Mouse (Mus musculus) embryo, embryonic 9.5 days (tissue): ENCODE results near the gene Sptbn4.

Experiments used
- DNase-seq: peaks from one replicate; pipeline ENCODE4 v3.0.0-alpha.2; 2017; ENCODE audit errors: extremely low spot score

Sptbn4 gene

DNA sequence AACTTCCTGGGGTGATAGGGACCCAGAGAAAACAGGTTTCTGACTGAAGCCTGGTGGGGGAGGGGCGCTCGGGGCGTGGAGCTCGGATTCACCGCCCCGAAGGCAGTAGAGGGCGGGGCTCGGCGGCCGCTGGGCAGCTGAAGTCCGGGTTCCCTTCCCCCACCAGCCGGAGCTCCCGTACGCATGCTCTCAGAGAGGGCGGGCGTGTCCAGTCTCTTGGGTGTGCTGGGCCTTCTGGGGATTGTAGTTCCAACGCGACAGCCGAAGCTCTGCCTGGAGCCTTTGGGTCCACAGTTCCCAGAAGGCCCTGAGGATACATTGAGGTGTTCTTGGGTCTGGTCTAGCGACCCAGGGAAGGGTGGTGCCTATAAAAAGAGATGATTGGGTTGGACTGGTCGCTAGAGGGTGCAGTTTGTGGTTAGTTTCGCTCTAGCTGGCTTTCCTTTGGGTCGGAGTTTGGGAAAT lies 27.0 kb upstream of the Sptbn4 start:
- peak; percentile 94 for DNase-seq

DNA sequence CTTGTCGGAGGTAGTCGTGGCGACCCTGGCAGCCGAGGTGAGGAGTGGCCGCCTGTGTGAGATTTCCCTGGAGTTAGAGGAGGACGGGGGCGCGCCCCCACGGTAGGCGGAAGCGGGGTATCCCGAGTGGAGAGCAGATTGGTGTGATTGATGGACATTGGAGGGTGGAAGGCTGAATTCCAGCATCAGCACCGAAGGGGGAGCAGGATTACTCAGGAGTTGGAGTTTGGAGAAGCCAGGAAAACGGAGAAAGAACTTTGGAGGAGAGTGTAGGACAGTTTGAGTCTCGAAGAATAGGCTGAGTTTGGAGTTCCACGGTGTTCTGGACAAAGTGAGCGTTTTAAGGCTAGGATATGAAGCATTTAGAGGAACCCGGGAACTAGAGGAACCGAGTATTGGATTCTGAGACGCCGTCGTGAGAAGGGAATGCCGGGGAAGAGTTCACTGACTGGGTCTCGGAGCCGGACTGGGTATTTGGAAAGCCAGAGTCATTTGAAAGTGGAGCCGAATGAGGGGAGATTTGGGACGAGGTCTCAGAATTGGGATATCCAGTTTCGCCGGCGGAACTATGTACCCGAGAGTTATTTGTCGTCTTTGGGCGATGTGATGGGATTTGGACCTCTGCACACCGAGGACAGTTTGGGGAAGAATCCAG lies 26.5 kb upstream of the Sptbn4 start:
- no peak for DNase-seq

DNA sequence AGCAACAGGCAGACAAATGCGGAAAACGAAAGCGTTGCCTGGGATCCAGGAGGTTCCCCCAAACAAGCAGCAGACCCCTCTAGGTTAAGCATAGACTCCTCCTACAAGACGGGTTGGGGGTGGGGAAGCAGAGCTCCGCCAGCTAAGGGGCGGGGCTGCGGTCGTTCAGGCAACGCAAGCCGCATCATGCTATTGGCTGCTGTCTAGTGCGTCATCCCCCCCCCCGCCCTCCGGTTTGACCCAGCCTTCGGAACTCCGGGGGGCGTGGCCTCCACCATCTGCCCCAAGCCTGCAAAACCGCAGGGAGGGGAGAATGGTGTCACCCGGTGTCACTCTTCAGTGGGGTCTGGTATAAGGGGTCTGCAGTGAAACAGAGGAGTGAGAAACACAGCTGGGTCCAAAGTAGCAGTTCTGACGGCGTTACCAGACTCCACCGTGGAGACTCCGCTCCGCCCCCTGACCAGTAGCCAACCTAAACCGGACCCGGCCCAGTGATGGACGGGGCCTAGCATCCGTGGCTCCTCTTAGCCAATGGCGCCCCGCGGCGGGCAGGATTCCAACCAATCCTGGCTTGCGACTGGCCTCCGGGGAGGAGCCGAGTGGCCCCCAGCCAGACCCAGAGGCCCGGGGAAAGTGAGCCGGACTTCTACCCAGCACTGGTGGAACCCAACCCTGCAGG lies 25.8 kb upstream of the Sptbn4 start, which contains the start of gene Sertad3:
Gene Sertad3 (plus strand): TSS at position 613 of the 679 bp plus-strand sequence.
- peak; percentile 100 for DNase-seq

DNA sequence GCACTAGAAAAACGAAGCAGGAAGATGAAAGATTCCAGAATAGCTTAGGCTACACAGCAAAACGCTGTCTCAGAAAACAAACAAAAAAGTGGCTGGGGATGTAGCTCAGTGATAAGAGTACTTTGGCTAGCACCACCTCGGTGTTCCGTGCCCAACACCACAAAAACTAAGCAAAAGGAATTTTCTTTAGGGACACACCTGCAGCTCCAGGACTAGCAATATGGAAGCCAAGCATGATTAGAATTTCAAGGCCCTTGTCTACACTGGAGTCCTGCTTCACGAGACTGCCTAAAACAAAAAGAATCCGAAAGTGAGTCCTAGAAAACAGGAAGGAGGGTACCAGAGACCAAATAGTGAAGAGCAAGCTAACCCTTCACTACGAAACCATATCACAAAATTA lies 25.1 kb upstream of the Sptbn4 start:
- no peak for DNase-seq

DNA sequence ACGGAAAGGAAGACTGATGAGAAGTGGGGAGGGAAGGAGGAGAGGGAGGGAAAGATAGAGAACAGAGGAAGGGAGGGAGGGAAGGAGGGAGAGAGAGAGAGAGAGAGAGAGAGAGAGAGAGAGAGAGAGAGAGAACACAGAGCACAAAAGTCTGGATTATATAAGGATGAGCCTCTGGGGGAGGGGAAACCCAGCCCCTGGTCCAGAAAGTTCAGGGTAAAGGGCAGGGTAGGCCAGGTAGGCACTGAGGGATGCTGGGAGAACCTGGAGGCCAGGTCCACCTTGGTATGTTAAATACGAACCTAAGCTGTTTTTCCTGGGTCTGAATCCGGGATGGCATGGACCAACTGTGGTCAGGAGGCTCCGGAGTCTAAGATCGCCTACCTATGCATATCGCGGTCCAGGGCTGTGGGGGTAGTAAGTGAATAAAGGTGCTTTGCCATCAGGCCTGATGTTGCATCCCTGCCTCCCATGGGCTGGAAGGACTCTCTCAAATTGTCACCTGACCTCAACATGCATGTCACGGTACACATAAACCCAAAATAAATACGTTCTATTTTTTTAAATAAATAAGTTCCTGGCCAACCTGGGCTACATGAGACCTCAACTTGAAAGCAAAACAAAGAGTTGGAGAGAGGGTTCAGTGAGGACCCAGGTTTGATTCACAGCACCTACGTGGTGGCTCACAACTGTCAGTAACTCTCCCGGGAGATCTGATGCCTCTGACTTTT lies 24.1 kb upstream of the Sptbn4 start:
- no peak for DNase-seq

DNA sequence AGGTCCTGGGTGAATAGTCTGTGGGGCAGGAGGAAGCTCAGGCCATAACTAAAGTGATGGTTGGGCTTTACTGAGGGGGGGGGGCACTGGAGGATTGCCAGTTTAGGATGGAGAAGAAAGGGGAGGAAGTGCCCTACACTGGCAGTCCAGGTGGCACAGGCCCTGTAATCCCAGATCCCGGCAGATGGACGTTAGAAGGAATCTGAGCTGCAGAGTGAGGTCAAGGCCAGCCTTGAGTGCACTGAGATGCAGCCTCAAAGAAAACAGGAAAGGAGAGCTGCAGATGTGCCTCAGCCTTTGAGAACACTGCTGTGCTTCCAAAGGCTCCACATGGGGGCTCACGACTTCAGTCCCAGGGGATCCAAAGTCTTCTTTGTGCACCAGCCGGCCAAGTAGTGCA lies 20.2 kb upstream of the Sptbn4 start:
- no peak for DNase-seq

DNA sequence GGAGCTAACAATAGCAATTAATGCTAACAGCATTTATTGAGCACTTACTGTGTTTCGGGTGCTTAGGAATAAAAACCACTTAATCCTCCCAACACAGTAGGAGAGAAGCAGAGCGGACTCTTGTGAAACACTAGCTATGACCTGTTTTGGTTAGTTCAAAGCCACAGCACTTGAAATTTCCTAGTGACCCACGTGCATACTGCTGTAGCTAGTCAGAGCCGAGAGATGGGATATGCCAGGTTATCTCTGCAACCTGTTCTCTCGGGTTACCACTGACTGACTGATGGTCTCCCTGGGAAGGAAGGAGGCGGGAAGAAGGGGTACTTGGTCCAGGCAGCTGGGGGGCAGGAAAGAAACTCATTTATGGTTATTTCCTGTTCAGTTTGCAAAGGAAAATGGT lies 13.0 kb upstream of the Sptbn4 start:
- DNase-seq: no peak

DNA sequence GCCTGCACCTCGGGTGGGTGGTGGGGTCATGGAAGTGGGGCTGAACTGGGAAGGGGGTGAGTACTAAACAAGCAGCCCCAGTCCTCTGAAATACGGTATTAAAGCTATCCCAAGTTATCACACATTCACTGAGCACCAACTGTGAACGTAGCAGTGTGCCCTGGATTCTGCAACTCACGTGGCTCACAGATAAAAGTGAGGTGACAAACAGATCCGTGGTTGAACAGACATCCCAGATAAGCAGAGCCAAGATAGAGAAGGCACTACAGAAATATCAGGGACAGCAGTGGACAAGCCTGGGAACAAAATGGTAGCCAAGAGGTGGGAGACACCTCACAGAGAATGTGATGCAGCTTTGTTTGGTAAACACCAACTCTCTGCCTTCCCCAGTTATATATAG lies 12.2 kb upstream of the Sptbn4 start:
- no peak for DNase-seq

DNA sequence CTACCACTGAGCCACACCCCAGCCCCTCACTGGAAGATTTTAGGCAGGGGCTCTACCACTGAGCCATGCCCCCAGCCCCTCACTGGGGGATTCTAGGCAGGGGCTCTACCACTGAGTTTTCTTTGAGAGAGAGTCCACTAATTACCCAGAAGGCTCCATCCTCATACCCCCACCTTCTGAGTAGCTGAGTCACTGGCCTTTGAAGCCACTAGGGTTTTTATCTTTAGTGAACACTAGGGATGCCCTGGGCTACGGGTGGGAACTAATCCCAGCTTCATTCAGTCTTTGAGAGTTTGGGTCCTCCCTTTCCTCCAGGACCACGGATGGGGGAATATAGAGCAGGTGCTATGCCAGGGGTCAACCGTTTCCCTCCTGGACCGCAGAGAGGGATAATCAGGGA lies 11.1 kb upstream of the Sptbn4 start:
- DNase-seq: no peak

DNA sequence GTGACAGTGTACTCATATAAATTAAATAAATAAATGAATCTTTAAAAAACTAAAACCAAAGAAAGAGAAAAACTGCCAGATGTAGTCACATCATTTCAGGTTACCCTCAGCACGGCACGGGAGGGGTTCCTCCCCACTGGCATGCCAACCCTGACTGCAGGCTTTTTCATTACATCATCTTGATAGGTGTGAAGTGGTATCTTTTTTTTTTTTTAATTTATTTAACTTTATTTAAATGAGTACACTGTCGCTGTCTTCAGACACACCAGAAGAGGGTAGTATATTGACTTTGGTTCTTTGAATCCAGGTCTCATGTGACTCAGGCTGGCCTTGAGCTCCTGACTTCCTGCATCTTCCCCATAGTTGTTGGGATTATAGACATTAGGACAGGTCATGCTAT lies 7.8 kb upstream of the Sptbn4 start:
- DNase-seq: no peak

DNA sequence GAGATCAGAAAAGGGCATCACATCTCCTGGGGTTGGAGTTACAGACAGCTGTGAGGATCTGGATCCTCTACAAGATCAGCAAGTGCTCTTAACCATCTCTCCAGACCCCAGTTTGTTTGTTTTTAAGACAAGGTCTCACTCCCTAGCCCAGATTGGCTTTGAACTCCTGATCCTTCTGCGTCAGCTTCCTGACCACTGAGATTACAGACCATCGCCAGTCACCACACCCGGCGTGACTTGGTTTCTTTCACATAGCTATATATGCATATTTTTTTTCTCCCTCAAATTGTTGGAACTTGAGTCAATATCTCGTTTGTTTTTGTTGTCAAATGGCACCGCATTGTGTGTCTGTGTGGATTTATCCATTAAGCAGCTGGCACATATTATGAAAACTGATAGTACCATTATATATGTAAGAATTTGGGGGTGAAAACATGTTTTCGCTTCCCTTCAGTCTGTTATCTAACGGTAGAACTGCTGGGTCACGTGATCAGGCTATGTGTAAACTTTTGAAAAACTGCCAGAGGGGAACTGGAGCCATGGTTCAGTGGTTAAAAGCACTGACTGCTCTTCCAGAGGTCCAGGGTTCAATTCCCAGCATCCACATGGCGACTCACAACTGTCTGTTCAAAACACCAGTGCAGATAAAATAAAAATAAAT lies 7.1 kb upstream of the Sptbn4 start:
- no peak for DNase-seq

DNA sequence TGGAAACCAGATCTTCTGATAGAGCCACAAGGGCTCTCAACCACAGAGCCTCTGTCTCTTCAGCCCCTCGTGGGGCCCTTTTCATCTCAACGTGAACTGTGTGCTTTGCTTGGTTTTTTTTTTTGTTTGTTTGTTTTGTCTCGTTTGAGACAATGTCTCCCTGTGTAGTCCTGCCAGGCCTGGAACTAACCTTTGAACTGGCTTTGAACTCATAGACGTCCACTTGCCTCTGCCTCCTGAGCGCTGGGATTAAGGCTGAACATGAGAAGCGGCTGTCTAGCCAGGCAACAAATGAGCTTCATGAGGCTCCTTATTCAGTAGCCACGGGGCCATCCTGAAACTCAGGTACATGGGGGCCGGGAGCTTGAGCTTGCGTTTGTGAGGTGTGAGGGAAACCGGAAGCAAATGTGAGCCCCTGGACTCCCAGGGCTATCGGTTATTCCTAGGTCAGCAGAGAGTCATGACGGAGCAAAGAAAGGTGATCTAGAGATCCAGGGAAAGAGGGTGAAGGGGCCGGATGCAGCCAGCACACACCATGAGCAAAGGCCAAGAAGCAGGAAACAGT lies 4.8 kb upstream of the Sptbn4 start:
- no peak for DNase-seq

DNA sequence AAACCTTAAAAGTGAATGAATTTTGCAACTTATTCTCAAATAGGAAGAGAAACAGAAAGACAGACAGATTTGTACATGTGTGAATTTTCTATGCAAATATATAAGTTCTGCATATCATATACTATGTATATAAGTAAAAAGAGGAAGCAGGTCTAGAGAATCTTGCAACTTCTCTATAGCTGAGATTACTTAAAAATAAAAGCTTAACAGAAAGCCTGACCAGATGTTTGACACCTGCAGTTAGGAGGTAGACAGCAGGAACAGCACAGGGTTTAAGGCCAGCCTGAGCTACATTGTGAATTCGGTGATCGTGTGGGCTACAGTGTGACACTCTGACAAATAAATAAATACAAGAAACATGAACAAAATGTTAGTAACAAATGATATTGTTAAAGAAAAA lies 3.9 kb upstream of the Sptbn4 start:
- DNase-seq: no peak

DNA sequence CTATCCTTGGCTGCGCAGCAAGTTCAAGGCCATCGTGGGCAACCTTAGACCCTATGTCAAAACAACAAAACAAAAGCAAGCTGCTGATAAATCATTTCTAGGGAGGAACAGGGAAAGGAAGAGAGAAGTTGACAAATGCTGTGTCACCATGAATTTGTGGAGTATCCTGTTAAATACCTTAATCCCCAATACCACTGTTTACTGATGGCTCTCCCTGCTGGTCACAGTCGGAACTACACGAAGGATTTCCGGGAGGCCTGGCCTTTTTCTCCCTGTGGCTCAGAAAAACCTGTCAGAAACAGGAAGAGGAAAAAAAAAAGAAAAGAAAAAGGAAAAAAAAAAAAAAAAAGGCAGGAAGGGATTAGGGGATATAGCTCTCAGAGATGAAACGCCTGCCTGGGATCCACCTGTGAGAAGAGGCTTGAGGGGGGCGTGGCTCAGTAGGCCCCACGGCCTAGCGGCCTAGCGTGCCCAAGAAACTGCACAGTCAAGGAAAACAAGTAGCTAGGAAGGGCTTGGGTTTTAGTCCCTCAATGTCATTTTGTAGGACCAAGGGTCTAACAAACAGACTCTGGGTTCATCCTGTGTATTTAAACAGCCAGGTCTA lies 1.9 kb upstream of the Sptbn4 start:
- peak; percentile 52 for DNase-seq

DNA sequence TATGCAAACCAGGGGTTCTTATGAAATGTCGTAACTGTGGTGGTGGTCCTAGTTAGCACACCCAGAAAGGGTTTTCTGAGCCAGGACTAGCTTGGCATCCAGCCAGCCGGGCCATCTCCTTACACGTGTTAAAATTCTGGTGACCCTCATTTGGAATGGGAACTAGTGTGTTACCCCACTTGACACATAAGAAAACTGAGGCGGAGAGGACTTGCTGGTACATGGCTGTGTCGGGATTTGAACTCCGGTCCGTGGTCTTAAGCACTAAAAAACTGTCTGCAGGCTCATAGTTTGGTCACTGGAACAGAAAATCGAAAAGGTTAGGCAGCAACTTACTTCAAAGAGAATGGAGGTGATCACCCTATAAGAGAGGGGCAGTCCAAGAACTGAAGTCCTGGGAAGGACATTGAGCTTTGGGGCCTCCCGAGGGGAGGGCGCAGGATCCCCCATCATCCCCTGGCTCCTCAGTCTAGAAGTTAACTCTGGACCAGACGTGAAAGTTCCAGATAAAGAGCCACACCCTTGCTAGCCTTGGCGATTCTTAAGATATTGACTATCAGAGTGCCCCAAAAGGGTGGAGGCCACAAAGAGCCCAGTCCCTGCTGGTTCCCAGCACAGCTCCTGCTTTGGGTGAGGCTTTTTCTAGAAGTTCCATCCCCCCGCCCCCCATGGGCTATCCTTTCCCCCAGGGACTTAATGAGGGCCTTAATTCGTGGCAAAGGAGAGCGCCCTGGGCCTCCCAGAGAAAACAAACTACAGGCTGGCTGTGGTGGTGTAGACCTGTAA lies 1.1 kb upstream of the Sptbn4 start:
- peak; percentile 9 for DNase-seq

DNA sequence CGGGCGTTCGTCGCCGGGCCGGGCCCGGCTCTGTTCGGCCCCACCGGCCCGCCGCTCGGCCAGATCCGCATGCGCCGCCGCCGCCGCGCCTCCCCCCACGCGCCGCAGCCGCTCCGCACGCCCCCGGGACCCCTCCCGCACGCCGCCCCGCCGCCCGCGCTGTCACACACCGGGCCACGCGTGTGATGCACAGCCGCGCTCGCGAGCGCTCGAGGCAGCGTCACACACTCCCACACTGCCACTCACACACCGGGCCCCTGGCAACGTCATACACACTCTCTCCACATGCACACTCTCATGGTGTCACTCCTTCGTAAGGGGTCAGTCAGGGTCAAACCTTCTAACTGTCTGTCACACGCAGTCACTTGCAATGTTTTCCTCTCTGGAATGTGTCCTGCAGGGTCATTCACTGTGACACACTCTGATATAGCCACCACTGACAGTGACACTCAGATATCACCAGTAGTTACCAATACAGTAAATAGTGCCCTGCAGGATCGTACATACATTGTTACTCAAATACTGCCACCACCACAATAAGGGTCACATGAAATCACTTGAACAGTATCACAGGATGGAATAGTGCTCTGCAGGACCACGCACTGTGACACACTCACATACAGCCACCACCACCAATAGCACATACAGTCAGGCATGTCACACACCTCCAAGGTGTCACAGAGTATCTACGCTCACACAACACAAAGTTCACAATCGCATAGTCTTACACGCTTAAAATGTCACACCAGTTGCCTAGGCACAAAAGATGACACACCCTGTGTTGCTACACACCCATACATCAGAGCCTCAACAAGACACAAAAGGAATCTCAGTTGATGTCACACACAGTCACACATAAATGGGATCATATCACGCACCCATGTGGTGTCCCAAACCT lies 716 bp downstream of the Sptbn4 start:
- peak; percentile 36 for DNase-seq

DNA sequence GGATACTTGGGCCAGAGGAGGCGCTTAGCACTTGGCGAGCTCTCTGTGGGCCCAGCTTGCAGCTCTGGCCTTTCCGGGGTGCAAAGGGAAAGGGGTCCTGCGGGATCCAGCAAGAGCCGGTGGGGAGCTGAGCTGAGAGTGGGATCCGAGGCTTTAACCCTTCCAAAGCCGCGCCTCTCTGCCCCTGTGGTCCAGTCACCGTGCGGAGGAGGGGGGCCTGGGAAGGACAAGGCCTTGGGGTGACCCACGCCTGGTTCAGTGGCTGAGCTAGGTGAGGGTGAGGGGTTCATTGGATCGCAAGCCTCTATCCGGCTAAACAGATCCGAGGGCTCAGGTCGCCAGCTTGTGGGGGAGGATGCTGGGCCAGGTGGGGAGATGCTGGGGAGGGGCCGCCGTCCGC lies 1.4 kb downstream of the Sptbn4 start:
- DNase-seq: no peak

DNA sequence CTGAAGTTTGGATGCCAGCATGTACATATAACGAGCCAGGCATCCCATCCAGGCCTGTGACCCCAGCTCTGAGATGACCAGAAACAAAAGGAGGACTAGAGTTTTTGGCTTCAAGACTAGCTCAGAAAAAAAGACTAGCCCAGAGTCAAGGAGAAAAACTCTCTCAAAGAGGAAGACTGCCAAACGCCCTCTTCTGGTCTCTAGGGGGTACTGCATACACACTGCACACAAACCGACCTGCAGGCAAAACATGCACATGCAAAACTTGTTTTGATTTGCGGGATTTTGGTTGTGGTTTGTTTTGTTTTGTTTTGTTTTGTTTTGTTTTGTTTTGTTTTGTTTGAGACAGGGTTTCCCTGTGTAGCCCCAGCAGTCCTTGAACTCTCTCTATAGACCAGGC lies 7.5 kb downstream of the Sptbn4 start:
- DNase-seq: no peak

DNA sequence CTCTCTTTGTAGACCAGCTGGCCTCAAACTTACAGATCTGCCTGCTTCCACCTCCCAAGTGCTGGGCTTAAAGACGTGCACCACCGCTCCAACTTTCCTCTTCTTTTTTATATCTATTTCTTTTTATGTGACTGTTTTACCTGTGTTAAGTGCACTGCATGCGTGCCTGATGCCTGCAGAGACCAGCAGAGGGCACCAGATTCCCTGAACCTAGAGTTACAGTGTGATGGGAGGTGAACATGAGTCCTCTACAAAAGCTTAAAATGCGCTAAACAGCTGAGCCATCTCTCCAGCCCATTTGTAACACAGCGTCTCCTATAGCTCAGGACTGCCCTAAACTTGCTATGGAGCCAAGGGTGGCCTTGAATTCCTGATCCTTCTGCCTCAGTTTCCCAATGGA lies 9.9 kb downstream of the Sptbn4 start:
- DNase-seq: no peak

DNA sequence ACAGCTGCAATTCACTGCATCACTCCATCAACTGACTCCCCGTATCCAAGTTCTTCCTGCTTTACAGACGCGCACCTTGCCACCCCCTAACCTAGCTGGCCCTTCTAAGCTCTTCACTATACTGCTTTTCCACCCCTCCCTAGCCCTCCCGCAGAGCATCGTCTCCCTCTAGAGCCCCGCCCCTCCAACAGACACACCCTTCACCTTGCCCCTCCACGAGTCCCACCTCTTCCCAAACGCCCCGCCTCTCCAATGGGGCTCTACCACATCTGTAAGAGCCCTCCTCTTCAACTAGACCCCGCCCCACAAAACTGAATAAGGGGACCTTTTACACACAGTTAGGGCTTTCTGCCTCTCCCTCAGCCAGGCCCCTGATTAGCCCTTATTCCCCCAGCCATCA lies 13.7 kb downstream of the Sptbn4 start:
- no peak for DNase-seq
